Mouse (Mus musculus) adrenal gland, adult 18-20 months (tissue): ENCODE results near the gene Cers1. TPM values are rescaled to one million over a fixed set of nuclear protein-coding genes. Genes with fewer than 3 reads are reported as not detected.

Source experiments
- total RNA-seq, 2 experiments: library from RNA; stranded (reverse); gene quantifications; 1 replicate in 1 of 2; 2 replicates in 1 of 2; pipeline ENCODE4 v1.2.3; 2021

Cers1 gene
- total RNA-seq, 2 experiments from 2014 or later: 2.0 to 2.5 TPM

Other genes with a start within 250 kb of the Cers1 start
- 1 to 10 TPM in 1 of 2 experiments, under 1 TPM in 1; 0.83 to 1.1 TPM for gene Tm6sf2, start 242.9 kb upstream of the Cers1 start, total RNA-seq
- gene Hapln4, start 232.3 kb upstream of the Cers1 start, total RNA-seq: 1 to 10 TPM in 1 of 2 experiments, under 1 TPM in 1; 0.83 to 3.0 TPM
- gene Ncan, start 194.9 kb upstream of the Cers1 start, total RNA-seq: 1 to 10 TPM in 1 of 2 experiments, under 1 TPM in 1; 0.13 to 2.6 TPM
- gene Nr2c2ap, start 184.4 kb upstream of the Cers1 start, total RNA-seq: 10 to 100 TPM; 19.0 to 24.0 TPM
- gene Rfxank, start 176.6 kb upstream of the Cers1 start, total RNA-seq: 10 to 100 TPM; 13.0 to 17.4 TPM
- 10 to 100 TPM; 54.8 to 59.2 TPM for gene Borcs8, start 176.3 kb upstream of the Cers1 start, total RNA-seq
- under 1 TPM; 0.48 to 0.99 TPM for gene Mef2b, start 176.1 kb upstream of the Cers1 start, total RNA-seq
- gene Tmem161a, start 143.4 kb upstream of the Cers1 start, total RNA-seq: 10 to 100 TPM; 68.0 to 84.2 TPM
- gene Slc25a42, start 103.5 kb upstream of the Cers1 start, total RNA-seq: 10 to 100 TPM; 34.0 to 41.4 TPM
- 10 to 100 TPM; 31.4 to 33.7 TPM for gene Sugp2, start 81.5 kb upstream of the Cers1 start, total RNA-seq
- gene Armc6, start 81.3 kb upstream of the Cers1 start, total RNA-seq: 10 to 100 TPM; 10.9 to 13.6 TPM
- gene Homer3, start 32.9 kb upstream of the Cers1 start, total RNA-seq: 10 to 100 TPM; 18.5 to 19.8 TPM
- gene Ddx49, start 13.3 kb upstream of the Cers1 start, total RNA-seq: 10 to 100 TPM; 63.9 to 70.5 TPM
- 100 to 1,000 TPM; 185 to 205 TPM for gene Cope, start 13.3 kb upstream of the Cers1 start, total RNA-seq
- not detected for gene Gdf1, start 14.0 kb downstream of the Cers1 start, total RNA-seq
- gene Upf1, start 37.5 kb downstream of the Cers1 start, total RNA-seq: 10 to 100 TPM; 64.0 to 70.2 TPM
- under 1 TPM in 1 of 2 experiments, not detected in 1; 0.35 TPM for gene Comp, start 57.8 kb downstream of the Cers1 start, total RNA-seq
- 10 to 100 TPM; 19.3 to 22.3 TPM for gene Crtc1, start 123.8 kb downstream of the Cers1 start, total RNA-seq
- gene Klhl26, start 161.2 kb downstream of the Cers1 start, total RNA-seq: 10 to 100 TPM; 26.0 to 27.0 TPM
- 10 to 100 TPM; 20.4 to 26.4 TPM for gene Tmem59l, start 171.6 kb downstream of the Cers1 start, total RNA-seq
- 1 to 10 TPM in 1 of 2 experiments, under 1 TPM in 1; 0.74 to 1.6 TPM for gene Crlf1, start 177.4 kb downstream of the Cers1 start, total RNA-seq
- 100 to 1,000 TPM; 155 to 174 TPM for gene Rex1bd, start 191.0 kb downstream of the Cers1 start, total RNA-seq
- 1,000 to 10,000 TPM; 1,449 to 1,570 TPM for gene Uba52, start 195.0 kb downstream of the Cers1 start, total RNA-seq
- gene Fkbp8, start 211.9 kb downstream of the Cers1 start, total RNA-seq: 100 to 1,000 TPM; 257 to 332 TPM
- gene Kxd1, start 212.2 kb downstream of the Cers1 start, total RNA-seq: 10 to 100 TPM; 68.1 to 76.3 TPM
- 10 to 100 TPM; 23.1 to 26.6 TPM for gene Ell, start 223.7 kb downstream of the Cers1 start, total RNA-seq